Mouse (Mus musculus) testis, adult 2 months (tissue): ENCODE results near the gene March8.

ENCODE experiments used
- CTCF ChIP-seq: fragments of 200-500 bp; IDR thresholded peaks from 2 replicates; pipeline ENCODE4 v1.5.1; 2012; ENCODE audit warnings: low read depth, mild to moderate bottlenecking, inconsistent platforms, low read length, moderate library complexity; ENCODE audit not compliant: control insufficient read depth, insufficient read depth, insufficient replicate concordance
- POLR2A ChIP-seq: fragments of 200-500 bp; IDR thresholded peaks from 2 replicates; pipeline ENCODE4 v1.6.1; 2012; ENCODE audit warnings: low read depth, mild to moderate bottlenecking, inconsistent platforms, low read length, moderate library complexity; ENCODE audit not compliant: control insufficient read depth

DNA sequence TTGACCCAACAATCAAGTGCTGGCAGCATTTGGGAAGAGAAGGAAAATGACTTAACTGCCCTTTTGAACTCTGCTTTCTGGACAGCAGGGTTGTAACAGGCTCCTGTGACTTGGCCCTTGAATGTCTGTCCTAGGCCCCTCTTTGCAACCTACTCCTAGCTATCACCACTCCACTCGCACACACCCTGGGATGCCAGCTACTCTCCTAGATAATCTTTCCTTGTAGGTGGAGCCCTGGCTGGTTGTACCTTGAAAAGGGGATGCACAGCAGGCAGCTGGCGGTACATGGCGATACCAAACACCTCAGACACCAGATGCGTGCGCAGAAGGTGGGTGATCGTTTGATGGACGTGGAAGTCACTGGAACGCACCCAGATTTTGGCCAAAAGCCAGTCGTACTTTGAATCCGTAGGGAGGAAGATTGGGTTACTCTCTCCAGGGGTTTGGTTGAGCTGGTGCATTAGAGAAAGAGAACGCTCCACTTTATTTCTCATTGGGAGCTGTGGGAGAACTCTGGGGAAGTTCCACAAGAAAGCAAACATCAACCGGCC is 77.4 kb downstream of the March8 start:
- no peak for TF ChIP-seq POLR2A
- no peak for TF ChIP-seq CTCF
